Mouse (Mus musculus) small intestine, adult 2 months (tissue): ENCODE measurements around the gene Spns2.

Source experiments
- CTCF ChIP-seq: fragments of 200-500 bp; IDR thresholded peaks from 2 replicates; pipeline ENCODE4 v1.5.1; 2012; ENCODE audit warnings: low read depth, mild to moderate bottlenecking, control low read depth, inconsistent platforms, low read length, moderate library complexity, mixed read lengths; ENCODE audit not compliant: insufficient replicate concordance, insufficient read length; ENCODE audit errors: extremely low read depth
- POLR2A ChIP-seq: fragments of 200-500 bp; IDR thresholded peaks from 2 replicates; pipeline ENCODE4 v1.6.1; 2012; ENCODE audit warnings: low read depth, mild to moderate bottlenecking, control low read depth, inconsistent platforms, low read length, moderate library complexity

GRCm38 (mm10) chr11:72453105-72453953, 36.4 kb downstream of the Spns2 start:
- TF ChIP-seq POLR2A (no peak), CTCF (no peak)
